Mouse (Mus musculus) cerebellum, postnatal 14 days (tissue): ENCODE results near the gene Pafah1b1.

Source experiments
- DNase-seq, 2 experiments: peaks; one replicate each; pipeline ENCODE4 v3.0.0; 2021; ENCODE audit warnings: mixed read lengths in 2 of 2

Gene Pafah1b1

DNA sequence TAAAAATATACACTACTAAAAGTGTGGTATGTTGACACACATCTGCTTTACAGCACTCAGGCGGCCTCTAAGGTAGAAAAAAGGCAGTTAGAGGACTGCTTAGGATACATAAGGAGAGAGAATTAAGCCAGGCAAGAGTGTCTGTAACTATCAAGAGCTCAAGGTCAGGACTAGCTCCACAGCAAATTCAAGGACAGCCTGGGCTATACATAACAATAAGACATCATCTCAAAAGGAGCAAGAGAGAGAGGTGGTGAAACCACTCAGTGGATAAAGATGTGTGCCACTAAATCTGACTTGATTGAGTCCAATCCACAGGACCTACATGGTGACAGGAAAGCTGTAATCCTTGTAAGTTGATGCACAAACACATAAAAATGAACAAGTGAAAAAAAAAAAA, 3.8 kb downstream of the Pafah1b1 start:
- DNase-seq = no peak

DNA sequence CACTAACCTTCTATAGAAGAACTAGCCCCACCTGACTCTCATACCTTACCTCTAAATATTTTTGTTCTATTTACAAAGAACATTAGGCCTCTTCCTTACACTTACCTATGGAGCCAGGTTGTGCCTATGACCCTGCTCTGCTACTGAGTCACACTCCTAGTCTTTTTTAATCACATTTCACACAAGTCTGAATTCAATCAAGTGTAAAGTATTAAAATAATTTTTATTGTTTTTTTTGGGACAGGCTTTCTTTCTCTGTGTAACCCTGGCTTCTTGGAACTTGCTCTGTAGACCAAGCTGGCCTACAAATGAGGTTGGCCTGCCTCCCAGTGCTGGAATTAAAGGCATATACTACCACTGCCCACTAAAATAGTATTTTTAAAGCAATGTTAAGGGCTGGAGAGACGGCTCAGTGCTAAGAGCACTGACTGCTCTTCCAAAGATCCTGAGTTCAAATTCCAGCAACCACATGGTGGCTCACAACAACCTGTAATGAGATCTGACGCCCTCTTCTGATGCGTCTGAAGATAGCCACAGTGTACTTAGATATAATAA, 8.4 kb downstream of the Pafah1b1 start:
- DNase-seq = peak; percentile 46 to 58

DNA sequence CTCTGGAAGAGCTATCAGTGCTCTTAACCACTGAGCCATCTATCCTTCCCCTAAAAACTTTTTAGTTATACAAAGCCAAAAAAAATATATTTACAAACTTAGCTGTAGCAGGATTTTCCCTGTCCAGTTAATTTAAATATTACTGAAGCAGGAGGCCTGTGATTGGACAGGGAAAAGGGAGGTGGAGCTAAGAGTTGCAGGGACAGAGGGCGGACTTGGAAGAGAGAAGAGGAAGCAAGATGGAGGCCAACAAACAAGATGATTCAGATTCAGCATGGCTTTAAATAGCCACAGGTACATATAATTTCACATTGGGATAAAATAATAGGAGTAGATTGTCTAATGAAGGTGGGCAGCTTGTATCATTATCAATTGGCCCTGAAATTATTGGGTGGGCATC, 13.8 kb downstream of the Pafah1b1 start:
- no peak for DNase-seq

DNA sequence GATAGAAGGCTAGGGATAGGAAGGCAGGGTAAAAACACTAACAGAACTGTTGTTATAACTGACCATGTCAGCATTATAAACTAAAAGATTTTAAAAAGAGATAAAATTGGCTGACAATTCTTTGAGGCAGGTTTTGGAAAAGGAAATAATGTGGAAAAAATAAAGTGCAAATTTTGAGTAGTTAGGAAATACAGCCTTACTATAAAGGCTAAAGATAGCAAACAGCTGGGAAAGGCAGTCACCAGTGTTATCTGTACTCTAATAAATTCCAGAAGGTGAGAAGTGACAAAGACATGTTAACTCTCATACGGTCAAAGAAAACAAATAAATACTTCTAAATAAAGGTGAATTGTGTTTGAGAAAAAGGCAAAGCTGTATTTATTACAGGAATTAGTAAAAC, 15.7 kb downstream of the Pafah1b1 start:
- no peak for DNase-seq

DNA sequence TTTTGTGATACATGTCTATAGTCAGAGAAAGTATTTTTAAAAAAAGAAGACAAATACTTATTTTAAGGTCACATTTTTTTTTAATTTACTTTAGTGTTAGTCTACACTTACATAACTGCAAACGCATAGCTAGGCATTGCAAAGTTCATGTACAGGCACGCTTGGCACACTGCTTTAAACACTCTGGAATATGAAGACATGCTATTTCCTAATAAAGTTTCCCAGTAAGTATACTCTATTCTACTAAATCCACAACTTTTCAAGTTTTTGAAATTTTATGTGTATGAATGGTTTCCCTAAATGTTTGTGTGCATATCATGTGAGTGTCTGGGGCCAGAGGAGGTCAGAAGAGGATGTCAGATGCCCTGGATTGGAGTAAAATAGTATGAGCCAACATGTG, 20.4 kb downstream of the Pafah1b1 start:
- no peak for DNase-seq

DNA sequence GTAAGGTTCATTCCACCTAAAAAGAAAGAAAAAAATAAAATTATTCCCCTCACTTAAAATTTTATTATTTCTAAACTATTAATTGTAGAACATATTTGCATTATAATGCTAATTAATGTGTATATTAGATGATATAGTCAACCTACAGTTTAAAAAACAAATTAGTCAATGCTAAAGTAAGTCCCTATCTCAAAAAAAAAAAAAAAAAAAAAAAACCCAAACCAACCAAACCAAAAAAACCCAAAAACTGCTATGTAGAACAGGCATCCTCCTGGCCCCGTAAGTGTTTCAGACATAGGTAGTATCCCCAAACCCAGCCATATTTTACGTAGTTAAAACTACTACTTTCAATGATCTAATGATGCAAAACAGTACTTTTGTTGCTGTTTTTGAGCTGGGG, 25.0 kb downstream of the Pafah1b1 start:
- no peak for DNase-seq

DNA sequence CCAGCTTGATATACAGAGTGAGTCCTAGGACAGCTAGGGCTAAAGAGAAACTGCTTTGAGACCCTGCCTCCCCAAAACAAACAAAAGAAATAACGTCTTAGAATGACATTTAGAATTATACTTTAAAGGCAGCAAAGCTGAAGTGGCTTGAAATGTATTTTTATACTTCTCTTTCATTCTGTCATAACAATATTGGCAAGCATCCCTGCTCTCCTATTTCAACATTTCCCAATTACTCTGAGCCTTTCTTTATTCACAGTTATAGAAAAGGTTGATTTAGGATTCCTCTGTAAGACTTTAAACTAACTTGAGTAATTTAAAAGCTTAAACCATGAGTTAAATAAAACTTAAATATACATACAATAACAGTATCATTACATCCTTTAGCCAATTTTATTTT, 32.3 kb downstream of the Pafah1b1 start:
- no peak for DNase-seq

DNA sequence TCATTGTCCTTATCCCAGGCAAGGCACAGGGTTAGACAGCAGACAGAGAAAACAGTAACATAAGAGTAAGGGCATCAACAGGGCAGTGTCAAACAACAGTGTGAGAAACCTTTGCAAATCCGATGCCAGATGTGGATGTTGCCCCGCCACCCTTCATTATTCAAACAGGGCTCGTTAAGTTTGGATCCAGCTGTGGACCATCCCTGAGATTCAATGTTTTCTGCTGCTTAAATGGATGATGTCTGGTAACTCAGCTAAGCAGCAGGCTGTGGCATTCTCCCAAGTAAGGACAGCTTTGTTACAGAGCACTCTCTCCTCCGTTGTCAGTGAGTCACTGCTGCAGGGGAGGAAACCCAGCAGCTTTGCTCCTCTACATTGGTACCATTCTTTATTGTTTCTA, 49.3 kb downstream of the Pafah1b1 start:
- DNase-seq = no peak

DNA sequence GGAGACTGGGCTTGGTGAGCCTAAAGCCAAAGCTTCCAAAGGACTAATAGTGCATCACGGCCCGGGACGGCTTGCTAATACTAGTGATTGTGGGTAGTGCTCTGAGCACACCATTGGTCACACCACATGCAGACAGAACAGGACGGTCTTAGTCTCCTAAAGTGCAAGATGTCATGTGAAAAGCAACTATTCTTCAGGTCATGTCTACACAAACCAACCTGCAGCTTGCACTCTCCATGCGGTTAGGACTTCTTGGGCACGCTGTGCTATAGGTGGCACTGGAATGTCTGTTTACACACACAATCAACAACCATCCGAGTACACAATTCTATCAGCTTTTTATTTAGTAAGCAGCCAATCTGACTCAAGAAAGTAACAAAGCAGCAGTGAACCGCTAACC, 49.8 kb downstream of the Pafah1b1 start:
- DNase-seq = no peak

DNA sequence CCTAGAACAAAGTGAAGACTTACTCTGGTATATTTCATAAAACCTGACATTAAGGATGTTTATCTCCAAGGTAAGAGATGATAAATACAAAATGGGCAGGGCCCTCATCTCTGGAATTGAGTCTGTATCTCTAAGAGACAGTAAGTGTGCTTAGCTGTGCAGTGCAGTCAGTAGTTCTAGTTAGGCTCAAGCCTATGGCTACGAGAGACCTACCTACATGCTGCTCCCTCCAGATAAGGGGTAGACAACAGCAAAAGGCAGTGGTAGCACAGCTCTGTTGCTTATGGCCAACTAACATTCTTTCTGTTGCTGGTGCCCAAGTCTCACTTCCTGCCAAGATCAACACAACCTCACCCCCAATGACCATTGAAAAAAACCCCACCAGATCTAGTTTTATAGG, 50.9 kb downstream of the Pafah1b1 start:
- no peak for DNase-seq

DNA sequence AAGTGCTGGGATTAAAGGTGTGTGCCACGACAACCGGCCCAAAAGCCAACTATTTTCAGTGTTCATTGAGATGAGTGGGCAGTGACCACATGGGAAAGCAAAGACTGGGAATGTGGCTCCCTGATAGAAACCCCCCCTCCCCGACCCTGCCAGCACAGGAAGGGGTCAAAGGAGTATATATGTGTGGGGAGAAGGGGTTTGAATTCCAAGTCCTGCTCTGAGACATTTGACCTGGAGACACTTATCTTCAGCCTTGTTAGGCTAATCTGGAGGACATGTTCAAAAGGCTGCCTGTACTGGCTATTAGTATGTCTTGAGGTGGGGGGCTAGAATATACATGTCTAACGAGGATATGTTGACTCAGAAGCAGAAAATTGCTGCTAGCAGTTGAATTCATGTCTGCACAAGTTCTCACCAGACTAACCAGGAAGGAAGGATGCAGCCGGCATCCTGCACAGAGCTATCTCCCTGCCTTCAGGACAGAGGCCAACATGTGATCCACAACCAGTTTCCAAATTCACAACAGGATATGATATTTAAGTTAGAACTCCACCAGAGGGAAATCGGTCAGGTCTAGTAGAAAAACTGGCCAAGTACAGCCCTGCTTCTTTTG, 51.5 kb downstream of the Pafah1b1 start:
- DNase-seq = no peak

DNA sequence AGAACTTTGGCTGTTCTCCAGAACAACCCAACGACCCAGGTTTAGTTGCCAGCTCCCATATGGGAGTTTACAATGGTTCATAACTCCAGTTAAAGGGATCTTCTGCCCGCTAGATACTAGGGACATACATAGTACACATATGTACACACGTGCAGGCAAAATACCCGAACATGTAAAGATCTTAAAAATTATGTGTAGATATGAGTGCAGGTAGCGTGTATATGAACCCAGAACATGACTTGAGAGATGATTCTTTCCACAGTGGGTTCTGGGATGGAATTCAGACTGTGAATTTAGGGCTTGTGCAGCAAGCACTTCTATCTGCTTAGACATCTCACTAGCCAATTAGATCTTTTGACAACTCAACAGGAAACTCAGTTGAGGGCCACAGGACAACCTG, 52.6 kb downstream of the Pafah1b1 start:
- DNase-seq = no peak

DNA sequence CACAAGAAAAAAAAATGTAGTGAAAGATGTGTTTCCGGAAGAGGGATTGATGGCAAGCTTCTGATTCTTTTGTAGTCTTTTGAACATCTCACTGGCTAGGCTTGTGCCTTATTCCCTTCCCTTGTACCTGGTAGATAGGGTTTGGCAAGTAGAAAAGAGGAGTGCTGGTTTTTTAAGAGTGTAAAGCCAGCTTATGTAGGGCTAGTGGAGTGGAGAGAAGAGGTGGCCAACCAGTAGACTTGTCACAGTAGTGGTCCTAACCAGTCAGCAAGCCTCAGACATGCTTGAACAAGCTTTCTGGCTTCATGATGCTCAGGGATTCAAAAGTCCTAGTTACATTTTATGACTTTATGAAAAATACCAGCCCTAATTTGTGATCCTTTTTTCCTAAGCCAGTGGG, 53.5 kb downstream of the Pafah1b1 start:
- no peak for DNase-seq

DNA sequence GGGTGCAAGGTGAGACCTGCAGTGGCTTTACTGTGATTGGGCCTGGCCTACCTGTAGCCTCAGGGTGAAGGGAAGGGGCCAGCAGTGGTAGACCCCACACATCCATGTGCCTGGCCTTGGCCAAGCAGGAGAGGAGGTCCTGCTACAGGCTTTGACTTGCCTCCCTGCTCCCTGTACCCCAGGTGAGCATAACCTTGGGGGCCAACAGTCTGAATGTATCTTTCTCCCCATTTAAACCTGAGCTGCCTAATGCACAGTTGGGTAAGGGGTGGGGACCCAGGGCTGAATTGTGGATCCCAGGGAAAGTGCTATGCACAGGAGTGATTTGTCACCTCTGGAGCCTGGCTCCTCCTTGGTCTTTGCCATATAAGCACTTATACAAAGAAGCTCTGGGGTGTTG, 54.3 kb downstream of the Pafah1b1 start:
- no peak for DNase-seq

DNA sequence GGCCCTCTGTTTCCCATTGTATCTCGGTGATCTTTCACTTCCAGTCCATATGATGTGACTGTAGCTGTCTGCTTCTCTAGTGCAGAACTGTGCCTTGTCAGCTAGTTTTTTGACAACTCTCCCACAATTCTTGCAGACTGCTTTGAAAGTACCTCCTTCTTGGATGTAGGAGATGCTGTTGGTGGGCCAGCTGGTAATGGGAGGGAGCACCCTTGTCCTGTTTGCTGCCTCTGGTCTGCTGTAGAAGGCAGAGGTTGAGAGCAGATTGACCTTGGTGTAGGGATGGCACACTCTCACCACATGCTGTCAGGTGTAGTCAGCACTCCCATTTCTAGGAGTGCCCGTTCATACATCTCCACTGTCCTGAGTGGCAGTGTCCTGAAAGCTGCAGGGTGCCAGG, 55.5 kb downstream of the Pafah1b1 start:
- DNase-seq = peak in 1 of 2 experiments; percentile 4

DNA sequence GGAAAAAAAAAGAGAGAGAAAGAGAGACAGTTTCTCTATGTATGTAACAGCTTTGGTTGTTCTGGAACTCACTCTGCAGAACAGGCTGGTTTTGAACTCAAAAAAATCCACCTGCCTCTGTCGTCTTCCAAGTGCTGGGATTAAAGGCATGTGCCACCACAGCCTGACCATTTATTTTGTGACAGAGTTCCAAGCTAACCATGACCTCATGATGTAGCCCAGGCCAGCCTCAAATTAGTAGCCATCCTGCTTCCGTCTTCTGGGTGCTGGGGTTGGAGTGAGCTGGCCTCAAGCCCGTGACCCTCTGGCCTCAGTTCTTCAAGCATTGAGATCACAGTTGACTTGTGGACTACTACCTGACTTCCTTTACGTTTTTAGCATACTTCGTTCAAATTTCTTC, 56.0 kb downstream of the Pafah1b1 start:
- no peak for DNase-seq

DNA sequence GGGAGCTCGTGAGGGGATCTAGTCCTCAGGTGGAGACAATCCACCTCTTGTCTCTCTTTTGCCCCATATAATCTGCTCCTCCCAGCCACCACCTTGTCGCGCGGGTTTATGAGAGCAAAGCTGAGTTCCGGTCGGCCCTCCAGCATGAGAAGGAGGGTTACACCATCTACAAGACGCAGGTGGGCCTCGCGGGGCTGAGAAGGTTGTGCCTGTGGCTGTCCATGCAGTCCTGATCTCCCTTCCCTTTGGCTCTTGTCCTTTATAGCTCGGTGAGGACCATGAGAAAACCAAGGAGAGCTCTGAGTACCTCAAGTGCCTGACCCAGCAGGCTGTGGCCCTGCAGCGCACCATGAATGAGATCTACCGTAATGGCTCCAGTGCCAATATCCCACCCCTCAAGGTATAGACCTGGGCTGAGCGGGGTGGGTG, 56.9 kb downstream of the Pafah1b1 start:
- peak in 1 of 2 experiments; percentile 13 for DNase-seq

DNA sequence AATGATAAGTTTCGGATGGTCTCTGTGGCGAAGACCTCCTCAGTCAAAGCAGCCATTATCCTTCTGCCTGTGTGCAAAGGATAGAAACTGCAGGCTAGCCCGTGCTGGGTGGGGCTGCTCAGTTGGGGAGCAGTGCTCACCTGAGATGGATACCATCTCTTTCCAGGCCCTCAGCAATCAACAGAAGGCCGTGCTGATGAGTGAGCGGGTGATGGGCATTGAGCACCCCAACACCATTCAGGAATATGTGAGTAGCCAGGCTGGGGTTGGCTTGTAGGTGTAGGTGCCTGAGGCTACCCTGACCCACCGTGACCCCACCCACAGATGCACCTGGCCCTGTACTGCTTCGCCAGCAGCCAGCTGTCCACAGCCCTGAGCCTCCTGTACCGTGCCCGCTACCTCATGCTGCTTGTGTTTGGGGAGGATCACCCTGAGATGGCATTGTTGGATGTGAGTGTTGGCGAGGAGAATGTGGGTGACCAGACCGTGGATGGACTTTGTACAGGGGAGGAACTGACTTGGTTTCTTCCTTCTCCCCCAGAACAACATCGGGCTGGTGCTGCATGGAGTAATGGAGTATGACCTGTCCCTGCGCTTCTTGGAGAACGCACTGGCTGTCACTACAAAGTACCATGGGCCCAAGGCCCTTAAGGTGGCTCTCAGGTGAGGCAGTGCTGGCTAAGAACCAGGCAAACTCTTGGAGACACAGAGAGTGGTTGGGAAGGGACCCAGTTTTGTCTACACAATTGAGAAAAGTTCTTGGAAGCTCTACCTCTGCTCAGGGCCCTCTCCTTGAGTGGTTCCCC, 57.5 kb downstream of the Pafah1b1 start:
- DNase-seq = no peak

DNA sequence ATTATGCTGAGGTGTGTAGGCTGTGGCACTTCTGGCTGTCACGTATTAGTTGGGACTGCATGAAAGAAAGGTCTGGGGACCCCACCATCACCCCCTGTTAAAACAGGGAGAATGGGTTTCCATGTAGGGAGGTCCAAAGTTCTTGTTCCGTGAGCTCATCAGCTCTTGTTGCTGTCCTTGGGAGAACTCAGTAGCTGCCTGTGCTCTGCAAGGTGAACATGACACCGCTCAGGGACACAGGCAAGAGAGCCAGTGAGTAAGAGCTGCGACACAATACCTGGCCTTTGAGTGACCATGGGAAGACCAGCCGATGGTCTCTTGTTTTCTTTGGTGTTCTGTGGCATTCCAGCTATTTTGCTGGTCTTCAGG, 58.2 kb downstream of the Pafah1b1 start:
- no peak for DNase-seq

DNA sequence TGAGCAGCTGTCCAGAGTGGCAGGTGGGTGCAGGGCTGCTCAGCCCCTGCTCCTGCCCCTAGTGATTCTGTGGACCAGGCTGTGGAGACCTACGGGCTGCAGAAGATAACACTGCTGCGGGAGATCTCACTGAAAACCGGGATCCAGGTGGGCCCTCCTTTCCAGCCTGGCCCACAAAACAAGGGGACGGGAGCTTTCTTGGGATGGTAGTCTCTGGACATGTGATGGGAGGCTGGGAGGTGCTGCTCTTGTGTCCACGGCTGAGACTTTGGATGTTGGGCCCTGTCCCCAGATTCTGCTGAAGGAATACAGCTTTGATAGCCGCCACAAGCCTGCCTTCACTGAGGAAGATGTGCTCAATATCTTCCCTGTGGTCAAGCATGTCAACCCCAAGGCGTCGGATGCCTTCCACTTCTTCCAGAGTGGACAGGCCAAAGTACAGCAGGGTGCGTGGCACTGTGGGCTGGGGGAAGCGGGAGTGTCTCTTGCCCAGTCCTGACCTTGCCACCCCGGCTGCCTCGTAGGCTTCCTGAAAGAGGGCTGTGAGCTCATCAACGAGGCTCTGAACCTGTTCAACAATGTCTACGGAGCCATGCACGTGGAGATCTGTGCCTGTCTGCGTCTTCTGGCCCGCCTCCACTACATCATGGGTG, 58.7 kb downstream of the Pafah1b1 start:
- DNase-seq = no peak

DNA sequence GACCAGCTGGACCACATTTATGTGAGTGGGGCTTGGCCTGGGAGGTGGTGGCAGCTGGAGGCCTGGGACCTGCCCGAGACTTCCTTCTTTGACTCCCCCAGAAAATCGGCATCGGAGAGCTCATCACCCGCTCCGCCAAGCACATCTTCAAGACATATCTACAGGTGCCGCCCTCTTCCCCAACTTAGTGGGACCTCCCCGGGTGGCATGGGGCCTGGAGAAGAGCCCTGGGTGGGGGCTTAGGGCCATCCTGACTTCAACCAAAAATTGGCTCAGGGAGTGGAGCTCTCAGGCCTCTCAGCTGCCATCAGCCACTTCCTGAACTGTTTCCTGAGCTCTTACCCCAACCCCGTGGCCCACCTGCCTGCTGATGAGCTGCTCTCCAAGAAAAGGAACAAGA, 59.6 kb downstream of the Pafah1b1 start:
- DNase-seq = no peak

DNA sequence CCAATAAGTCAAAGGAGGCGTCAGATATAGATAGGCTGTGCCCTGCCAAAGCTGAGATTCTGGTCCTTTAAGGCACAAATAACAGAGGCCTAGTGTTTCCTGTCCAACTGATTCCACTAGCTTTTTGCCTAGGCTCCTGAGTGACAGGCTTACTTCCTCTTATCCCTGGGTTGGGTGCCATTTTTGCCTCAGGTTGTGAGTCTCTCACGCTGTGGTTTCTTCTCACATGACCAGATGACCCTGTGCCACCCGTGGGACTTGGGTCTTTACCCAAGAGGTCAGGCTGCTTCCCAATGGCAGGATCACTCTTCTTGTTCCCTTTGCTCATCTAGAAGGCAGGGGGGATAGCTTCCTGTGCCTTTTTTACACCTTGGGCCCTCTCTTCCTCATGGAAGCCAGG, 60.2 kb downstream of the Pafah1b1 start:
- no peak for DNase-seq

DNA sequence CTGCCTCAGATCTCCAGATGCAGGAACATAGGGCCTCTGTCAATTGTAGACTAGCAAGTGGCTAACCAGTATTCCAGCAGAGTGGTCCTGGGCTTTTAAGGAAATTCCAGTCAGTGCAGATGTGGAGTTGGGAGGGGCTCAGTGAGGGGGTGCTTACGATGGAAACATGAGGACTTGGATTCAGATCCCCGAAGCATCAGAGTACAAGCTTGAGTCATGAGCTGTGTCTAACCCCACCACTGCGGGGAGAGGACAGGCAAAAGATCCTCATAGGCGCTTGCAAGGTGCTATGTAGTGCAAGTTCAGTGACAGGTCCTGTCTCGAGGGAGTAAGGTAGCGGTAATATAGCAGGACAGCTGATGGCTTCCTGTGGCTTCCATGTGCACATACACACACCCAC, 62.2 kb downstream of the Pafah1b1 start:
- DNase-seq = no peak

DNA sequence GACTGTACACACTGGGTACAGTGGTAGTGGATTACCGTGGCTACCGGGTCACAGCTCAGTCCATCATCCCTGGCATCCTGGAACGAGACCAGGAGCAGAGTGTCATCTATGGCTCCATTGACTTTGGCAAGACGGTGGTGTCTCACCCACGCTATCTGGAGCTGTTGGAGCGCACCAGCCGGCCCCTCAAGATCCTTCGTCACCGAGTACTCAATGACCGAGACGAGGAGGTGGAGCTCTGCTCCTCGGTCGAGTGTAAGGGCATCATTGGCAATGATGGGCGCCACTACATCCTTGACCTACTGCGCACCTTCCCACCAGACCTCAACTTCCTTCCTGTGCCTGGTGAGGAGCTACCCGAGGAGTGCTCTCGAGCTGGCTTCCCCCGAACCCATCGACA, 62.8 kb downstream of the Pafah1b1 start:
- peak in 1 of 2 experiments; percentile 3 for DNase-seq
